Comparison of ENCODE assay signal across 22 mouse cellular contexts in genomic region chr9:86712648-86713047, GRCm38 (mm10). TPM values are rescaled to one million over a fixed set of nuclear protein-coding genes. Genes with fewer than 3 reads are reported as not detected.
"Had no signal": no experiment of that assay in that cellular context is flagged by ENCODE, and none has a peak within 500 bp of the region (broad histone marks: within the 10 kb centered on the region; RNA-seq: fewer than 3 reads in every experiment).

No protein-coding gene starts in this region.

- H3K9me3 ChIP-seq: midbrain, embryonic 10.5 days; midbrain, embryonic 12.5 days; neural tube, embryonic 13.5 days; neural tube, embryonic 15.5 days had no signal

- DNase-seq: lung, adult 18-20 months; lung, embryonic 14.5 days; lung, postnatal 10 days; lung, postnatal 4 days; midbrain, embryonic 14.5 days; retina, postnatal 1 day; right cerebral cortex, adult 18-20 months; right cerebral cortex, postnatal 25 days; right cerebral cortex, postnatal 4 days; spleen, adult 18-20 months; thymus, adult 18-20 months; thymus, postnatal 14 days; thymus, postnatal 36 days had no signal

- H3K9ac ChIP-seq: lung, embryonic 14.5 days; midbrain, embryonic 12.5 days; neural tube, embryonic 13.5 days; neural tube, embryonic 15.5 days had no signal

- H3K27me3 ChIP-seq: midbrain, embryonic 12.5 days; neural tube, embryonic 13.5 days; neural tube, embryonic 15.5 days had no signal

- ATAC-seq: midbrain, embryonic 16.5 days had no signal

- H3K36me3 ChIP-seq: midbrain, embryonic 10.5 days; midbrain, embryonic 12.5 days; neural tube, embryonic 13.5 days; neural tube, embryonic 15.5 days had no signal

- H3K4me3 ChIP-seq: midbrain, embryonic 10.5 days; midbrain, embryonic 12.5 days; myocyte; neural tube, embryonic 13.5 days; neural tube, embryonic 15.5 days had no signal

- H3K4me2 ChIP-seq: lung, embryonic 14.5 days; midbrain, embryonic 12.5 days; neural tube, embryonic 13.5 days; neural tube, embryonic 15.5 days had no signal

- H3K4me1 ChIP-seq: midbrain, embryonic 10.5 days; midbrain, embryonic 12.5 days; neural tube, embryonic 13.5 days; neural tube, embryonic 15.5 days had no signal

- H3K27ac ChIP-seq: midbrain, embryonic 10.5 days; midbrain, embryonic 12.5 days; neural tube, embryonic 13.5 days; neural tube, embryonic 15.5 days had no signal

RNA-seq across cellular contexts. Expression of gene Me1, which starts 16.9 kb away (rescaled TPM):
- total RNA-seq: megakaryocyte, adult 5-6 weeks had no signal

RNA-seq across cellular contexts. Expression of gene Prss35, which starts 30.8 kb away (rescaled TPM):
- total RNA-seq: megakaryocyte, adult 5-6 weeks; megakaryocyte-erythroid progenitor cell, adult 5-6 weeks had no signal
- polyA plus RNA-seq: small intestine, adult 2 months had no signal
